Mouse (Mus musculus) forebrain, embryonic 12.5 days (tissue): ENCODE measurements around the gene Abca8b. TPM values are rescaled to one million over a fixed set of nuclear protein-coding genes. Genes with fewer than 3 reads are reported as not detected.

Experiments used
- ATAC-seq: fragments of 200-750 bp; cut with Nextera tagmentation; 2 replicates; pipeline ENCODE4 v1.8.0; 2017; ENCODE audit warnings: moderate TSS enrichment; ENCODE audit not compliant: low FRiP score
- H3K27ac ChIP-seq: fragments of 300-500 bp; sonication (generic); 2 replicates; pipeline ENCODE4 v1.5.1; 2016; ENCODE audit warnings: mild to moderate bottlenecking
- H3K27me3 ChIP-seq: fragments of 300-500 bp; sonication (generic); 2 replicates; pipeline ENCODE4 v1.6.1; 2016; ENCODE audit warnings: mild to moderate bottlenecking
- H3K36me3 ChIP-seq: fragments of 300-500 bp; sonication (generic); replicated peaks from 2 replicates; pipeline ENCODE4 v1.6.1; 2016; ENCODE audit warnings: mild to moderate bottlenecking
- H3K4me1 ChIP-seq: fragments of 300-500 bp; sonication (generic); 2 replicates; pipeline ENCODE4 v1.6.1; 2016
- H3K4me2 ChIP-seq: fragments of 300-500 bp; sonication (generic); 2 replicates; pipeline ENCODE4 v1.6.1; 2016; ENCODE audit warnings: mild to moderate bottlenecking, moderate library complexity
- H3K4me3 ChIP-seq: fragments of 300-500 bp; sonication (generic); replicated peaks from 2 replicates; pipeline ENCODE4 v1.5.1; 2016; ENCODE audit warnings: mild to moderate bottlenecking
- H3K9ac ChIP-seq: fragments of 300-500 bp; sonication (generic); 2 replicates; pipeline ENCODE4 v1.6.1; 2016; ENCODE audit warnings: mild to moderate bottlenecking
- H3K9me3 ChIP-seq: fragments of 300-500 bp; sonication (generic); 2 replicates; pipeline ENCODE4 v1.6.1; 2016
- WGBS: fragments of 180-500 bp; shearing (Covaris S2); methylation state at CpG from one replicate; pipeline ENCODE4 v1.1.7; 2016; 5-methylcytosine and 5-hydroxymethylcytosine counted together
- polyA plus RNA-seq: library from polyadenylated mRNA; unstranded; fragments of >200 nt; fragmentation: Nextera tagmentation; extraction: Ambion mirVana; gene quantifications from 2 replicates; pipeline ENCODE4 v1.2.1, GENCODE M21; 2016

Gene Abca8b
- polyA plus RNA-seq, 1 experiment from 2014 or later = 0.73 TPM

- no peak overlapping the region for H3K27ac ChIP-seq
- no peaks in the 10 kb centered on the region for H3K27me3 ChIP-seq
- H3K9ac ChIP-seq = no peak overlapping the region
- no peaks in the 10 kb centered on the region for H3K36me3 ChIP-seq
- WGBS = 87% methylated on average over 10 of the region's 10 CpGs
- no peak overlapping the region for H3K4me3 ChIP-seq
- no peak overlapping the region for H3K4me2 ChIP-seq
- no peaks in the 10 kb centered on the region for H3K4me1 ChIP-seq
- H3K9me3 ChIP-seq = no peaks in the 10 kb centered on the region
- ATAC-seq = no peak
Observed at GRCm38 (mm10) chr11:109908207-109909031, 87.2 kb downstream of the Abca8b start.

GRCm38 (mm10) chr11:109907508-109907907 is 88.1 kb downstream of the Abca8b start:
- H3K36me3 ChIP-seq = no peaks in the 10 kb centered on the region
- H3K9me3 ChIP-seq = no peaks in the 10 kb centered on the region
- no peaks in the 10 kb centered on the region for H3K27me3 ChIP-seq
- peaks cover 5% of the 10 kb centered on the region; the same call in 1 of the 2 replicates for H3K4me1 ChIP-seq
- H3K9ac ChIP-seq = no peak overlapping the region
- H3K27ac ChIP-seq = no peak overlapping the region
- WGBS = 91% methylated on average over 2 of the region's 2 CpGs
- H3K4me3 ChIP-seq = no peak overlapping the region
- ATAC-seq = no peak
- no peak overlapping the region for H3K4me2 ChIP-seq

GRCm38 (mm10) chr11:109902616-109903598 is 92.7 kb downstream of the Abca8b start:
- Histone ChIP-seq H3K4me3 (no peak overlapping the region), H3K9me3 (no peaks in the 10 kb centered on the region), H3K27me3 (no peaks in the 10 kb centered on the region), H3K27ac (0 out of 2 replicates have a peak overlapping the region, but pooled peaks have one; percentile 19), H3K4me1 (peaks cover 6% of the 10 kb centered on the region; the same call in 1 of the 2 replicates), H3K4me2 (no peak overlapping the region), H3K36me3 (no peaks in the 10 kb centered on the region), H3K9ac (no peak overlapping the region)
- 47% methylated on average over 6 of the region's 6 CpGs for WGBS
- ATAC-seq = peak; percentile 44; the same call in 1 of the 2 replicates

- Histone ChIP-seq H3K36me3 (no peaks in the 10 kb centered on the region), H3K27ac (no peak overlapping the region), H3K4me3 (no peak overlapping the region), H3K4me1 (peaks cover 6% of the 10 kb centered on the region; the same call in 1 of the 2 replicates), H3K9ac (no peak overlapping the region), H3K4me2 (no peak overlapping the region), H3K27me3 (no peaks in the 10 kb centered on the region), H3K9me3 (no peaks in the 10 kb centered on the region)
- WGBS = 32% methylated on average over 4 of the region's 4 CpGs
- no peak for ATAC-seq
Observed at GRCm38 (mm10) chr11:109900491-109901241, 95.0 kb downstream of the Abca8b start.

- Histone ChIP-seq H3K27me3 (no peaks in the 10 kb centered on the region), H3K9ac (no peak overlapping the region), H3K4me1 (peaks cover 6% of the 10 kb centered on the region; the same call in 1 of the 2 replicates), H3K27ac (no peak overlapping the region), H3K36me3 (no peaks in the 10 kb centered on the region), H3K4me2 (no peak overlapping the region), H3K9me3 (no peaks in the 10 kb centered on the region), H3K4me3 (no peak overlapping the region)
- 92% methylated on average over 6 of the region's 6 CpGs for WGBS
- no peak for ATAC-seq
Observed at GRCm38 (mm10) chr11:109898791-109899467, 96.7 kb downstream of the Abca8b start.

- no peaks in the 10 kb centered on the region for H3K27me3 ChIP-seq
- ATAC-seq = no peak
- no peaks in the 10 kb centered on the region for H3K36me3 ChIP-seq
- WGBS = 68% methylated on average over 6 of the region's 6 CpGs
- no peak overlapping the region for H3K4me3 ChIP-seq
- H3K9me3 ChIP-seq = no peaks in the 10 kb centered on the region
- no peak overlapping the region for H3K9ac ChIP-seq
- no peak overlapping the region for H3K4me2 ChIP-seq
- no peaks in the 10 kb centered on the region for H3K4me1 ChIP-seq
- H3K27ac ChIP-seq = no peak overlapping the region
Observed at GRCm38 (mm10) chr11:109895952-109896530, 99.6 kb downstream of the Abca8b start.

GRCm38 (mm10) chr11:109895496-109895895 is 100.1 kb downstream of the Abca8b start:
- Histone ChIP-seq H3K4me3 (no peak overlapping the region), H3K4me2 (no peak overlapping the region), H3K4me1 (no peaks in the 10 kb centered on the region), H3K27me3 (no peaks in the 10 kb centered on the region), H3K9ac (no peak overlapping the region), H3K36me3 (no peaks in the 10 kb centered on the region), H3K9me3 (no peaks in the 10 kb centered on the region), H3K27ac (no peak overlapping the region)
- ATAC-seq = no peak
- WGBS = 82% methylated on average over 4 of the region's 4 CpGs

GRCm38 (mm10) chr11:109893894-109894804 is 101.5 kb downstream of the Abca8b start:
- Histone ChIP-seq H3K4me3 (no peak overlapping the region), H3K36me3 (no peaks in the 10 kb centered on the region), H3K9ac (no peak overlapping the region), H3K4me1 (no peaks in the 10 kb centered on the region), H3K9me3 (no peaks in the 10 kb centered on the region), H3K27ac (no peak overlapping the region), H3K27me3 (no peaks in the 10 kb centered on the region), H3K4me2 (no peak overlapping the region)
- WGBS = 79% methylated on average over 3 of the region's 3 CpGs
- ATAC-seq = no peak

GRCm38 (mm10) chr11:109891989-109892386 is 103.7 kb downstream of the Abca8b start:
- H3K27ac ChIP-seq = no peak overlapping the region
- H3K36me3 ChIP-seq = no peaks in the 10 kb centered on the region
- no peak overlapping the region for H3K4me2 ChIP-seq
- H3K4me1 ChIP-seq = no peaks in the 10 kb centered on the region
- ATAC-seq = no peak
- H3K27me3 ChIP-seq = no peaks in the 10 kb centered on the region
- no peak overlapping the region for H3K4me3 ChIP-seq
- H3K9me3 ChIP-seq = no peaks in the 10 kb centered on the region
- no peak overlapping the region for H3K9ac ChIP-seq
- WGBS = 77% methylated on average over 4 of the region's 4 CpGs

- 78% methylated on average over 8 of the region's 8 CpGs for WGBS
- H3K9me3 ChIP-seq = no peaks in the 10 kb centered on the region
- H3K4me3 ChIP-seq = no peak overlapping the region
- no peak for ATAC-seq
- H3K36me3 ChIP-seq = no peaks in the 10 kb centered on the region
- H3K27me3 ChIP-seq = no peaks in the 10 kb centered on the region
- no peak overlapping the region for H3K4me2 ChIP-seq
- H3K9ac ChIP-seq = no peak overlapping the region
- no peaks in the 10 kb centered on the region for H3K4me1 ChIP-seq
- H3K27ac ChIP-seq = no peak overlapping the region
Observed at GRCm38 (mm10) chr11:109891371-109891988, 104.2 kb downstream of the Abca8b start.
